Mouse (Mus musculus): Measurements from ENCODE around the gene P2ry13.

Gene P2ry13

DNA sequence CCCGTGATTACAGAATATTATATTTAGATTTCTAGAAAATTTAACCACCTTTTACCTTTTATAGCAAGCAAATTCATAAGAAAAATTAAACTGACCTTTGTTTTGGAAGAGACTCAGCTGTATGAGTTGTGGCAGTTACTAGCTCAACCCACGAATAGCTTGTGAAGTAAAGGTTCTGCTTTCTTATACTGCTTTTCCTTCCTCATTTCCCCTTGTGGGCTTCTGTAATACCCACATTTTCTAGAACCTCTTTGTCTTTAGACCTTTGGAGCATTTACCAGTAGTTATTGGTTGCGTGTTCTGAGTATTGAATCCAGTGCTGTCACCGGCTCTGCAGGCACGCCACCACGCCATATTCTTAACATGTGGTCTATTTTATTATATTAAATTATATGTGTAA, at the start of gene P2ry13:
Gene P2ry13 (minus strand): TSS at position 156 of the 400 bp plus-strand sequence.
- 90% methylated on average over 6 of the region's 6 CpGs for whole genome bisulfite sequencing

- WGBS, result 68% methylated on average over 20 of the region's 20 CpGs
Measured at GRCm38 (mm10) chr3:59257740-59258664, 47.3 kb upstream of the P2ry13 start.

GRCm38 (mm10) chr3:59250454-59250853, 39.8 kb upstream of the P2ry13 start:
- WGBS, result 100% methylated on average over 1 of the region's 1 CpGs

GRCm38 (mm10) chr3:59248031-59248430, 37.3 kb upstream of the P2ry13 start:
- 94% methylated on average over 6 of the region's 6 CpGs for WGBS

GRCm38 (mm10) chr3:59243384-59243783, 32.7 kb upstream of the P2ry13 start:
- WGBS, result 35% methylated on average over 6 of the region's 6 CpGs

- WGBS, result 64% methylated on average over 5 of the region's 5 CpGs
Measured at GRCm38 (mm10) chr3:59234878-59235277, 24.2 kb upstream of the P2ry13 start.

- WGBS, result 49% methylated on average over 3 of the region's 3 CpGs
Measured at GRCm38 (mm10) chr3:59230912-59231311, 20.2 kb upstream of the P2ry13 start.

GRCm38 (mm10) chr3:59228730-59229551, 18.3 kb upstream of the P2ry13 start:
- 27% methylated on average over 10 of the region's 10 CpGs for WGBS

DNA sequence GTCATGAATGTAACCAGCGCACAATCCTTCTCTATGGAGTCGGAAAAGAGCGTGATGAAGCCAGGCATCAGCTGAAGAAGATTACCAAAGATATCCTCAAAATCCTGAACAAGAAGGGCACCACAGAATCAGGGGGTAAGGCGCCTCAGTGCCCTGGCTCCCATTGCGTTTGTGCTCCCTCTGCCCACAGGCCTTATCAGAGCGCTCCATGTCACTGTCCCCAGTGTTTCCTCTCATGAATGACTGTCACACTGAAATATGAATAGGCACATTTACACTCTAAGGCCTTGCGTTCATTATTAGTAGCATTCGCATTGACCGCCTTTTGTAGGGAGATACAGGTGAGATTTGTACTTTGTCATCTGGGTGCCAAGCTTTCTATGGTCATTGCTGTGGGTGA, 17.0 kb upstream of the P2ry13 start:
- WGBS, result 95% methylated on average over 9 of the region's 9 CpGs

GRCm38 (mm10) chr3:59222303-59222702, 11.6 kb upstream of the P2ry13 start:
- 88% methylated on average over 2 of the region's 2 CpGs for WGBS

GRCm38 (mm10) chr3:59219326-59219725, 8.6 kb upstream of the P2ry13 start:
- 79% methylated on average over 2 of the region's 2 CpGs for WGBS

GRCm38 (mm10) chr3:59217211-59217610, 6.5 kb upstream of the P2ry13 start:
- 95% methylated on average over 10 of the region's 10 CpGs for WGBS

DNA sequence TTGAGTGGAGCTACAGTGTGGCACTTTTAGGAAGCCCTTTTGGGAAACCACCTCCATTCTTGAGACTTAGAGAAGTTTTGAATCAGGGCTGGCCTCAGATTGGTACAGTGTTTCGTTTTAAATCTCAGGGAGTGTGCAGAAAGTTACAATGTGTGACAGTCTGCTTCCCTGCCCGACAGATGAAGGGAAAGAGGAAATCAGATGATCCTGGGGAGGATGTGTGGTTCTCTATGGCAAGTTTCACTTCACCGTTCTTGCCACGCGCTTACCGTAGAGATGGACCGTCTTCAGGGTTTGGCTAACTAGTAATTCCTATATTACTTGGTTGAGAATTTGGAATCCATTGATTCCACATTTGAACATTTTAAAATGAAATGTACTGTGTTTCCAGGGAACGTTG, 1.1 kb upstream of the P2ry13 start:
- WGBS, result 82% methylated on average over 8 of the region's 8 CpGs

DNA sequence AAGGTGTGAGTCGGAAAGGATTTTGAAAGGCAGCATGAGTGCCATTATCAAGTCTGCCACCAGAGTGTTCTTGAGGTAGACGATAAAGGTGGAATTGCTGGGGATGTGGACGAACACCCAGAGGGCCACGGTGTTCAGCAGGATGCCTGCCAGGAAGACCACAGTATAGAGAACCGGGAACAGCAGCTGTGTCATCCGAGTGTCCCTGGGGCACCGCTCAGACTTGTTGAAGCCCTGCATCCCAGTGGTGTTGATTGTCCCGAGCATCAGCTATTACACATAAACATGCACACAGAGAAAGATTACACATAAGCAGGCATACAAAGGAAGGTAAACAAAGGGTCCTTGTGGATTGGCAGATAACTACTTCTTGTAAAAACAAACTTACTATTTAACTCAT, 593 bp downstream of the P2ry13 start:
- WGBS, result 73% methylated on average over 8 of the region's 8 CpGs

- WGBS, result 62% methylated on average over 4 of the region's 4 CpGs
Measured at GRCm38 (mm10) chr3:59208650-59209548, 1.8 kb downstream of the P2ry13 start.

DNA sequence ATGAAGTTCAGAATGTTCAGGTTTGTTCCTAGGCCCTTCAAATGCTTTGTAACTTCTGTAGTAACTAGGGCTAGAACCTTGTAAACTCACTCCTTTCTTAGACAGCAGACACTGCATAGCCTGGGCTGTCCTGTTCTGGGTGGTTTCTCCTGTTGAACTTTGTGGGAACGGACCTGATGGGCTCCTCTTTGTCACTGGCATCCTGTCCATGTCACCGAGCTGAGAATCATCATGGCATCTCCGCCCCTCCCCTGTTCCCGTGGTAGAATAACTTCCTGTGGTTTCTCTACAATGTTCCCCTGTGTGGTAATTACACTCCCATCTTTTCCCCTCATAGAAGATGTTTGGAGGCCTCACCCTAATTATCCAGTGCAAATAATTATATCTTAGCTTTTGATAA, 4.7 kb downstream of the P2ry13 start:
- WGBS, result 75% methylated on average over 4 of the region's 4 CpGs

- 72% methylated on average over 11 of the region's 11 CpGs for WGBS
Measured at GRCm38 (mm10) chr3:59204719-59205503, 5.8 kb downstream of the P2ry13 start.

- WGBS, result 63% methylated on average over 8 of the region's 8 CpGs
Measured at GRCm38 (mm10) chr3:59203802-59204520, 6.7 kb downstream of the P2ry13 start.

DNA sequence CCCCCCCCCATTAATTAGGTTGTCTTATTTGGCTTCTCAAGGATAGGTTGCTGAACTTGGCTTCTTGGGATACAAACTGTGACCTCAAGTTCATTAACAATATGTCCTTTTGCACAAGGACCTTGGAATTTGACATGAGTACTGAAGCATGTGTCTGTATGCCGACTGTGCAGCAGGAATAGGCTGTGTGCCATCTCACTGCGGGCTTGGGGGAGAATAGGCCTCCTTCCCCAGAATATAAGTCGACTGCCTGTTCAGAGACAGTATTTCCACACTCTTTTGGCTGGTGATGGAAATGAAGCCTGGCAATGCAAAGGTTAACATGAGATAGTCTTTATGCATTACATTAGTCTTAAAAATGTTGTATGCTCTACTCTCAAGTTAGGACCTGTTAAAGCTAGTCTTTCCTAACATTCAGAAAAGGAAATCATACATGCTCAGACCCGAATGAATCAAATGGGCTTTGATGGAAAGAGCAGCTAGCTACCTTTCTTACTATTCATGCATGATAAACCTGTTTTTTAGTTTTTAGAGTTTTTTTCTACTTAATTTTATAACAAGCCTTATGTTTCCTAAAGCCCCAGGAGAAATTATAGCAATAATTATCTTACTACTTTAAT, 13.2 kb downstream of the P2ry13 start:
- 82% methylated on average over 4 of the region's 4 CpGs for WGBS

GRCm38 (mm10) chr3:59194938-59195337, 15.7 kb downstream of the P2ry13 start, which contains the start of gene Gpr87:
Gpr87 (minus strand) TSS chr3:59195104.
- WGBS, result 90% methylated on average over 7 of the region's 7 CpGs

All from cerebral cortex, adult 2 months (tissue).